Mouse (Mus musculus): ENCODE data around the gene Olfr67. TPM values are rescaled to one million over a fixed set of nuclear protein-coding genes. Genes with fewer than 3 reads are reported as not detected.
"Not testable (repeated sequence)": the region's sequence is repeated elsewhere in the genome, so short reads cannot be mapped to it uniquely, and the experiment has no call there.

Olfr67 gene
- polyA plus RNA-seq, 2 experiments from 2014 or later: not detected

- not testable (repeated sequence) for ATAC-seq
These were observed 23.9 kb downstream of the Olfr67 start for GRCm38 (mm10) chr7:103767687-103768086.

DNA sequence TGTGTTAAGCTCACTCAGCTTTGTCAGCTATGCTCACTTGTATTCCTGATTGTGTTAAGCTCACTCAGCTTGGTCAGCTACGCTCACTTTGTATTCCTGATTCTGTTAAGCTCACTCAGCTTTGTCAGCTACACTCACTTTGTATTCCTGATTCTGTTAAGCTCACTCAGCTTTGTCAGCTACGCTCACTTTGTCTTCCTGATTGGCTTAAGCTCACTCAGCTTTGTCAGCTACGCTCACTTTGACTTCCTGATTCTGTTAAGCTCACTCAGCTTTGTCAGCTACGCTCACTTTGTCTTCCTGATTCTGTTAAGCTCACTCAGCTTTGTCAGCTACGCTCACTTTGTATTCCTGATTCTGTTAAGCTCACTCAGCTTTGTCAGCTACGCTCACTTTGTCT is 29.4 kb downstream of the Olfr67 start:
- ATAC-seq: not testable (repeated sequence)

GRCm38 (mm10) chr7:103757233-103757632 is 34.4 kb downstream of the Olfr67 start, which contains the start of gene Olfr630:
Gene Olfr630, minus strand, starts transcription at chr7:103757333.
- no peak for ATAC-seq

DNA sequence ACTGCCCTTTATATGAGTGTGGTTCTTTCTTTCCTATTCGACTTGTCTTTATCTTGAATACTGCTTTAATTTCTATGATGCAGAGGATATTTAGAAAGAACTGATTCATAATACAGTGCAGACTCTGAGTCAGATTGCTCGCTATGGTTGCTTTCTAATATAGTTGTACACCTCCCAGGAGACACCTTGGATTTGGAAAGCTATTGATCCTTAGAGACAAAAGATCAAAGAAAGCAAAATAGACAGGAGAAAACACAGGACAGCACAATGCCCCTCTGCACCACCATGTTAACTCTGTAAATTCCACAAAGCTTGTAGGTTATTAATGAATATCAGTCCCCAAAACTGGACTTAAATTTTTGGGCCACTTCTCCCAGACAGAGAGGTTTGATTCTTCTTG is 46.8 kb downstream of the Olfr67 start, which contains the start of gene Olfr629:
Gene Olfr629 (minus strand): TSS at position 101 of the 400 bp plus-strand sequence.
- no peak for ATAC-seq

Other genes with a start within 250 kb of the Olfr67 start
- not detected for gene Olfr612, start 249.1 kb downstream of the Olfr67 start, polyA plus RNA-seq (2017; shearing (Covaris generic))
- not detected for gene Olfr613, start 243.7 kb downstream of the Olfr67 start, polyA plus RNA-seq (2017; shearing (Covaris generic))
- gene Olfr615, start 235.7 kb downstream of the Olfr67 start, polyA plus RNA-seq (2017; shearing (Covaris generic)): not detected
- gene Olfr616, start 222.7 kb downstream of the Olfr67 start, polyA plus RNA-seq (2017; shearing (Covaris generic)): not detected
- gene Olfr617, start 218.8 kb downstream of the Olfr67 start, polyA plus RNA-seq (2017; shearing (Covaris generic)): not detected
- not detected for gene Olfr618, start 201.7 kb downstream of the Olfr67 start, polyA plus RNA-seq (2017; shearing (Covaris generic))
- not detected for gene Olfr619, start 191.2 kb downstream of the Olfr67 start, polyA plus RNA-seq (2017; shearing (Covaris generic))
- 1 to 10 TPM in 1 of 2 experiments, not detected in 1; 1.3 TPM for gene Olfr620, start 179.3 kb downstream of the Olfr67 start, polyA plus RNA-seq (2017; shearing (Covaris generic))
- gene Olfr622, start 149.1 kb downstream of the Olfr67 start, polyA plus RNA-seq (2017; shearing (Covaris generic)): not detected
- not detected for gene Olfr623, start 128.1 kb downstream of the Olfr67 start, polyA plus RNA-seq (2017; shearing (Covaris generic))
- gene Olfr624, start 120.6 kb downstream of the Olfr67 start, polyA plus RNA-seq (2017; shearing (Covaris generic)): not detected
- gene Olfr625-ps1, start 109.1 kb downstream of the Olfr67 start, polyA plus RNA-seq (2017; shearing (Covaris generic)): not detected
- gene Olfr243, start 77.2 kb downstream of the Olfr67 start, polyA plus RNA-seq (2017; shearing (Covaris generic)): not detected
- not detected for gene Olfr628, start 61.4 kb downstream of the Olfr67 start, polyA plus RNA-seq (2017; shearing (Covaris generic))
- not detected for gene Olfr629, start 46.9 kb downstream of the Olfr67 start, polyA plus RNA-seq (2017; shearing (Covaris generic))
- gene Olfr630, start 34.5 kb downstream of the Olfr67 start, polyA plus RNA-seq (2017; shearing (Covaris generic)): not detected
- gene Olfr69, start 20.2 kb downstream of the Olfr67 start, polyA plus RNA-seq (2017; shearing (Covaris generic)): not detected
- gene Olfr68, start 12.1 kb downstream of the Olfr67 start, polyA plus RNA-seq (2017; shearing (Covaris generic)): not detected
- gene Hbb-bt, start 22.2 kb upstream of the Olfr67 start, polyA plus RNA-seq (2017; shearing (Covaris generic)): 100 to 1,000 TPM in 1 of 2 experiments, 1 to 10 TPM in 1; 1.3 to 103 TPM
- gene Hbb-bs, start 36.3 kb upstream of the Olfr67 start, polyA plus RNA-seq (2017; shearing (Covaris generic)): 100 to 1,000 TPM in 1 of 2 experiments, 1 to 10 TPM in 1; 8.3 to 367 TPM
- gene Hbb-bh2, start 48.7 kb upstream of the Olfr67 start, polyA plus RNA-seq (2017; shearing (Covaris generic)): not detected
- gene Hbb-bh1, start 51.3 kb upstream of the Olfr67 start, polyA plus RNA-seq (2017; shearing (Covaris generic)): not detected
- gene Hbb-y, start 61.4 kb upstream of the Olfr67 start, polyA plus RNA-seq (2017; shearing (Covaris generic)): not detected
- under 1 TPM in 1 of 2 experiments, not detected in 1; 0.19 TPM for gene Olfr66, start 94.4 kb upstream of the Olfr67 start, polyA plus RNA-seq (2017; shearing (Covaris generic))
- not detected for gene Olfr64, start 102.7 kb upstream of the Olfr67 start, polyA plus RNA-seq (2017; shearing (Covaris generic))
- not detected for gene Olfr65, start 111.7 kb upstream of the Olfr67 start, polyA plus RNA-seq (2017; shearing (Covaris generic))
- not detected for gene Olfr631, start 137.0 kb upstream of the Olfr67 start, polyA plus RNA-seq (2017; shearing (Covaris generic))
- not detected for gene Olfr632, start 142.5 kb upstream of the Olfr67 start, polyA plus RNA-seq (2017; shearing (Covaris generic))
- not detected for gene Olfr633, start 152.6 kb upstream of the Olfr67 start, polyA plus RNA-seq (2017; shearing (Covaris generic))
- gene Olfr635, start 179.3 kb upstream of the Olfr67 start, polyA plus RNA-seq (2017; shearing (Covaris generic)): under 1 TPM in 1 of 2 experiments, not detected in 1; 0.08 TPM
- not detected for gene Olfr638, start 206.9 kb upstream of the Olfr67 start, polyA plus RNA-seq (2017; shearing (Covaris generic))
- not detected for gene Olfr639, start 225.5 kb upstream of the Olfr67 start, polyA plus RNA-seq (2017; shearing (Covaris generic))
- not detected for gene Olfr640, start 233.8 kb upstream of the Olfr67 start, polyA plus RNA-seq (2017; shearing (Covaris generic))
- gene Olfr641, start 243.6 kb upstream of the Olfr67 start, polyA plus RNA-seq (2017; shearing (Covaris generic)): not detected